Mouse (Mus musculus): ENCODE measurements around the gene Bmp2. TPM values are rescaled to one million over a fixed set of nuclear protein-coding genes. Genes with fewer than 3 reads are reported as not detected.

The Bmp2 gene
- polyA plus RNA-seq, 1 experiment from 2014 or later: 1.6 TPM

DNA sequence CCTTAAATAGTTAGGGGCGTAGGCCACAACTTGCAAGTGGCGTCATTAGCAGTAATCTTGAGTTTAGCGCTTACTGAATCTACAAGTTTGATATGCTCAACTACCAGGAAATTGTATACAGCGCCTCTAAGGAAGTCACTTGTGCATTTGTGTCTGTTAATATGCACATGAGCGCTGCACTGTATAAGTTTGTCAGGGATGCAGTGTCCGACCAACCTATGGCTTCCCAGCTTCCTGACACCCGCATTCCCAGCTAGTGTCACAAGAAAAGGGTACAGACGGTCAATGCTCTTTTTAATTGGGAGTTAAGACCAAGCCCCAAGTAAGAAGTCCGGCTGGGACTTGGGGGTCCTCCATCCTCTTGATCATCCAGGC is 1.9 kb downstream of the Bmp2 start:
- H3K27ac ChIP-seq (ENCODE audit: low read depth, low read length): no peak overlapping the region
- peaks cover 52% of the 10 kb centered on the region for H3K27me3 ChIP-seq (ENCODE audit: control insufficient read depth, insufficient read depth, low read length)
- H3K4me1 ChIP-seq (replicated peaks; ENCODE audit: control insufficient read depth, insufficient read depth, low read length): peaks cover 4% of the 10 kb centered on the region; the same call in 1 of the 2 replicates
- peak overlapping the region; percentile 42 for H3K4me3 ChIP-seq (ENCODE audit: low read depth, low read length)
- H3K36me3 ChIP-seq (ENCODE audit: control insufficient read depth, insufficient read depth, low read length): no peaks in the 10 kb centered on the region
- peak; percentile 35 for DNase-seq (ENCODE audit: low spot score)
- peak overlapping the region; percentile 73 for H3K4me2 ChIP-seq (replicated peaks; ENCODE audit: low read depth, low read length)
- H3K9ac ChIP-seq (ENCODE audit: low read depth, low read length): no peak overlapping the region
- WGBS: 27% methylated on average over 9 of the region's 9 CpGs
- no peak for ATAC-seq (ENCODE audit: low FRiP score)
- H3K9me3 ChIP-seq (ENCODE audit: control insufficient read depth, low read length): no peaks in the 10 kb centered on the region

DNA sequence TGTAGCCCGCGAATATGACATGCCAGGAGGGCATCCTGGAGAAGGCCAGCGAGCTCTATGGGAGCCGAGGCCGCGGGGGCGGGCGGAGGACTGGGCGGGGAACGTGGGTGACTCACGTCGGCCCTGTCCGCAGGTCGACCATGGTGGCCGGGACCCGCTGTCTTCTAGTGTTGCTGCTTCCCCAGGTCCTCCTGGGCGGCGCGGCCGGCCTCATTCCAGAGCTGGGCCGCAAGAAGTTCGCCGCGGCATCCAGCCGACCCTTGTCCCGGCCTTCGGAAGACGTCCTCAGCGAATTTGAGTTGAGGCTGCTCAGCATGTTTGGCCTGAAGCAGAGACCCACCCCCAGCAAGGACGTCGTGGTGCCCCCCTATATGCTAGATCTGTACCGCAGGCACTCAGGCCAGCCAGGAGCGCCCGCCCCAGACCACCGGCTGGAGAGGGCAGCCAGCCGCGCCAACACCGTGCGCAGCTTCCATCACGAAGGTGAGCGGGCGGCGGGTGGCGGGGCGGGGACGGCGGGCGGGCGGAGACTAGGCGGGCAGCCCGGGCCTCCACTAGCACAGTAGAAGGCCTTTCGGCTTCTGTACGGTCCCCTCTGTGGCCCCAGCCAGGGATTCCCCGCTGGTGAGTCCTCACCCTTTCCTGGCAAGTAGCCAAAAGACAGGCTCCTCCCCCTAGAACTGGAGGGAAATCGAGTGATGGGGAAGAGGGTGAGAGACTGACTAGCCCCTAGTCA is 2.5 kb downstream of the Bmp2 start:
- peak overlapping the region; percentile 73 for H3K4me2 ChIP-seq (replicated peaks; ENCODE audit: low read depth, low read length)
- peaks cover 4% of the 10 kb centered on the region; the same call in 1 of the 2 replicates for H3K4me1 ChIP-seq (replicated peaks; ENCODE audit: control insufficient read depth, insufficient read depth, low read length)
- H3K27me3 ChIP-seq (ENCODE audit: control insufficient read depth, insufficient read depth, low read length): peaks cover 52% of the 10 kb centered on the region
- H3K9ac ChIP-seq (ENCODE audit: low read depth, low read length): 0 out of 2 replicates have a peak overlapping the region, but pooled peaks have one; percentile 27
- peak; percentile 60 for DNase-seq (ENCODE audit: low spot score)
- no peak overlapping the region for H3K27ac ChIP-seq (ENCODE audit: low read depth, low read length)
- H3K4me3 ChIP-seq (ENCODE audit: low read depth, low read length): peak overlapping the region; percentile 42
- H3K9me3 ChIP-seq (ENCODE audit: control insufficient read depth, low read length): no peaks in the 10 kb centered on the region
- WGBS: under 1% methylated on average over 51 of the region's 55 CpGs
- no peaks in the 10 kb centered on the region for H3K36me3 ChIP-seq (ENCODE audit: control insufficient read depth, insufficient read depth, low read length)
- ATAC-seq (ENCODE audit: low FRiP score): peak; percentile 48; the same call in 1 of the 2 replicates

DNA sequence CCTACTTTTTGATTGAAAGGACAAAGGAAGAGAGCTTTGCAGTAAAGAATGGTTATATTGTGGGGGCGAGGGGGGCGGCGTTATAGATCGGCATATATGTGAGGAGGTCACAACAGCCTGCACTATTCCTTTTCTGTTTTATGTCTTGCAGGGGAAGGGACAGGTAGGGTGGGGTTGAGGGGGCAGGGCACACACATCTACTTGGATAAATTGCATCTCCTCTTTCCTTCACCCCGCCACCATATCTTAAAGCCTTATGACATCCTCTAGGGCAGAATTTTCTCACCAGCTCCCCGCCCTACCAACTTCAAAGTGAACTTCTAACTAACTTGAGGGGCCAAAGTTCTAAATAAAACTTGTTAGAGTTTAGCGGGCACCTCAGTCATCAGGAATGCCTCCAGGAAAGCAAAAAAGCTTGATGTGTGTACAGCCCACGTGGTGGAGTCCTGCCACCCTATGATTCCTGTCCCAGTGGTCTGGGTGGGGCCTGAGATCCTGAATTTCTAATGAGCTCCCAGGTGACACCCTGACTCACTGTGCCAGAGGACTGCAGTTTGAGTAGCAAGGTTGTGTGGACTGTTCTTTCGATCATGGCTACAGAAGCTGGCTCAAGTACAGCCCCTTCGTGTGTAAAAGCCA is 12.4 kb downstream of the Bmp2 start:
- no peak overlapping the region for H3K27ac ChIP-seq (ENCODE audit: low read depth, low read length)
- no peak for DNase-seq (ENCODE audit: low spot score)
- WGBS: 81% methylated on average over 10 of the region's 10 CpGs

DNA sequence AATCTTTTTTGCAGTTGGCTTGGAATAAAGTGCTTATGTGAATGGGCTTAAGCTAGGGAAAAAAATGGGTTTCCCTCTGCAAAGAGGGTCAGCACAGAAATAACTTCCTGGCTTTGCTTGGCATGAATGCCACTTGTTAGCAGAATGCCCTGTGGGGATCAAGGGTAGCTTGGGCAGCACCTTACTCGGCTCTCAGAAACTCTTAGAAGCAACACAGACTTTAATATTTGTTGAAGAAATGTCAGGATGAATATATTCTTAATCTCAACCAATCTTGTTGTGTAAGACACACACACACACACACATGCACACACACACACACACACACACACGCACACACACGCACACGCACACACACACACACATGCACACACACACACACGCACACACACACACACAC is 13.5 kb downstream of the Bmp2 start:
- WGBS: 89% methylated on average over 5 of the region's 5 CpGs
- DNase-seq (ENCODE audit: low spot score): no peak

More for the DNA sequence above, 12.4 kb downstream of the Bmp2 start:
- no peaks in the 10 kb centered on the region for H3K27me3 ChIP-seq (ENCODE audit: control insufficient read depth, insufficient read depth, low read length)
- H3K9me3 ChIP-seq (ENCODE audit: control insufficient read depth, low read length): no peaks in the 10 kb centered on the region
- no peak overlapping the region for H3K4me2 ChIP-seq (replicated peaks; ENCODE audit: low read depth, low read length)
- H3K4me1 ChIP-seq (replicated peaks; ENCODE audit: control insufficient read depth, insufficient read depth, low read length): no peaks in the 10 kb centered on the region
- no peak for ATAC-seq (ENCODE audit: low FRiP score)
- H3K9ac ChIP-seq (ENCODE audit: low read depth, low read length): no peak overlapping the region
- H3K36me3 ChIP-seq (ENCODE audit: control insufficient read depth, insufficient read depth, low read length): no peaks in the 10 kb centered on the region
- no peak overlapping the region for H3K4me3 ChIP-seq (ENCODE audit: low read depth, low read length)

DNA sequence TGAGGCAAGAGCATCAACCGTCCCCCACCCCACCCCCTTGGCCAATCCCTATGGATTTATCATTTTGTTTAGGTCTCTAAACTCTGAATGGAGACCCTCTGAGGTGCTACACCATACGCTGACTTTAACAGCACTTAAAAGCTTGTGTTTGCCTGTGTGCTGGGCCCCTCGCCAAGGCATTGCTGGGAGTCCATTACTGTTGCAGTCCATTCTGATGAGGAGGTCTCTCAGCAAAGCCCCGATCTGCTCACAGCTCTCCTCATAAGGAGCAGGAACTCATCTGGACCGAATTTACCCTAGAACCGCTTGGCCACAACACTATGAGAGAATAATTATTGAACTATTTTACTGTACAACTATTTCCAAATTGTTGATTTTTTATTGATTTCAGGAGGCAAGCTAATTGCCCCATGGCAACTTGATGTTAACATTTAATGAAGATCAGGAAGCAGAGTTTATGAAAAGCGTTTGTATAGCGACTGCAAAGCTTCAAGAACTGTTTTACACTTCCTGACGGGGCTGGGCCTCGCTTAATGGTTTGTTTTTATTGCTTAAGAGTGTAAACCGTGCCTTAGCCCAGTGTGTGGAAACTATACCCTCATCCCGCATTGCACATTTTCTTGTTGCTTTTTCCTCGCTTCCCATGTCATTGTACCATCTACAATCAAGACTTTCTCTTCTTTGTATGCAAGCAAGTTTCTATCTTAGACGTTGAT is 14.2 kb downstream of the Bmp2 start:
- WGBS: 79% methylated on average over 14 of the region's 14 CpGs
- H3K27ac ChIP-seq (ENCODE audit: low read depth, low read length): no peak overlapping the region
- H3K4me1 ChIP-seq (replicated peaks; ENCODE audit: control insufficient read depth, insufficient read depth, low read length): no peaks in the 10 kb centered on the region
- no peaks in the 10 kb centered on the region for H3K9me3 ChIP-seq (ENCODE audit: control insufficient read depth, low read length)
- H3K27me3 ChIP-seq (ENCODE audit: control insufficient read depth, insufficient read depth, low read length): no peaks in the 10 kb centered on the region
- no peaks in the 10 kb centered on the region for H3K36me3 ChIP-seq (ENCODE audit: control insufficient read depth, insufficient read depth, low read length)
- H3K4me3 ChIP-seq (ENCODE audit: low read depth, low read length): no peak overlapping the region
- H3K4me2 ChIP-seq (replicated peaks; ENCODE audit: low read depth, low read length): no peak overlapping the region
- DNase-seq (ENCODE audit: low spot score) (no peak), ATAC-seq (ENCODE audit: low FRiP score) (no peak)
- no peak overlapping the region for H3K9ac ChIP-seq (ENCODE audit: low read depth, low read length)

More for the DNA sequence above, 13.5 kb downstream of the Bmp2 start:
- Histone ChIP-seq H3K27ac (ENCODE audit: low read depth, low read length) (no peak overlapping the region), H3K9me3 (ENCODE audit: control insufficient read depth, low read length) (no peaks in the 10 kb centered on the region), H3K9ac (ENCODE audit: low read depth, low read length) (no peak overlapping the region), H3K27me3 (ENCODE audit: control insufficient read depth, insufficient read depth, low read length) (no peaks in the 10 kb centered on the region), H3K4me2 (replicated peaks; ENCODE audit: low read depth, low read length) (no peak overlapping the region), H3K36me3 (ENCODE audit: control insufficient read depth, insufficient read depth, low read length) (no peaks in the 10 kb centered on the region), H3K4me1 (replicated peaks; ENCODE audit: control insufficient read depth, insufficient read depth, low read length) (no peaks in the 10 kb centered on the region), H3K4me3 (ENCODE audit: low read depth, low read length) (no peak overlapping the region)
- no peak for ATAC-seq (ENCODE audit: low FRiP score)

DNA sequence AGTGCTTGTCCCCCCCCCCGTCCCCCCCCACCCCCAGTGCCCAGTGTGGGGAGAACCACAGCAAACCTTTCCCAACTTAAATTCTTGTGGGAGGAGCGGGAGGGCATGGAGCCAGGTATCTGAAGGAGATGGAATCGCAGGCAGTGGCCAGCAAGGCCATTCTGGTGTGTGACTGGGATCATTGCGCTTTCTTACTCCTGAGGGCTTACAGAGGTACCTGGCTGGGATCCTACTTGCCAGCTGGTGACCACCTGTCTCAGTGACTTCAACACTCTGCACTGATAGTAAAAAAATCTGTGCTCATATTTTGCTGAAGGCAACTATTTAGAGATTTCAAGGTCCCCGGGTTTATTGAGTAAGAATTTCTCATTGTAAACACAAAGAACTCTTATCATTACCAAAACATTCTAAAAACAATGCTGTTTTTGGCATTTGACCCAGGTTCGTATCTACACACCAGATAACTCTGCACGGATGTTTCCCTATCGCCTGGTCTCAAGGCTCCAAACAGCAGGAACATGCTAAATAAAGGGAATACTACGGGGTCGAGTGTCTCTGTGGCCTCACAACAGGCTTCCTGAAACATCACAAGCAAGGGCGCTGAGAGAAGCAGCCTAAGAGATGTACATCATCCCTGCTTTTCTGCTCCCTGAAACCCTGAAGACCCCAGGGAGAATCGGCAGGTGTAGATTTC is 39.8 kb downstream of the Bmp2 start:
- Histone ChIP-seq H3K9ac (ENCODE audit: low read depth, low read length) (no peak overlapping the region), H3K27ac (ENCODE audit: low read depth, low read length) (no peak overlapping the region), H3K4me2 (replicated peaks; ENCODE audit: low read depth, low read length) (no peak overlapping the region), H3K9me3 (ENCODE audit: control insufficient read depth, low read length) (no peaks in the 10 kb centered on the region), H3K4me3 (ENCODE audit: low read depth, low read length) (no peak overlapping the region), H3K27me3 (ENCODE audit: control insufficient read depth, insufficient read depth, low read length) (no peaks in the 10 kb centered on the region), H3K36me3 (ENCODE audit: control insufficient read depth, insufficient read depth, low read length) (no peaks in the 10 kb centered on the region), H3K4me1 (replicated peaks; ENCODE audit: control insufficient read depth, insufficient read depth, low read length) (no peaks in the 10 kb centered on the region)
- 64% methylated on average over 12 of the region's 12 CpGs for WGBS
- ATAC-seq (ENCODE audit: low FRiP score) (no peak), DNase-seq (ENCODE audit: low spot score) (no peak)

Data from hindbrain, embryonic 11.5 days (tissue).